Mouse (Mus musculus): ENCODE results near the gene Gk5.

- TF ChIP-seq CTCF (IDR thresholded peaks at IDR 0.05; ENCODE audit: extremely low read depth, insufficient read depth, insufficient read length, insufficient replicate concordance), result no peak
- TF ChIP-seq POLR2A (IDR thresholded peaks at IDR 0.05; ENCODE audit: low read depth, low read length), result no peak
These were observed 16.3 kb downstream of the Gk5 start for GRCm38 (mm10) chr9:96135461-96135860.

Data from spleen, adult 2 months (tissue).